Mouse (Mus musculus) ZHBTc4 (cell line): ENCODE data around the gene Cnpy1.
A peak's percentile ranks its signal among the peaks of the same experiment; 100 is the strongest.

ENCODE experiments used
- DNase-seq: peaks from one replicate; pipeline ENCODE4 v3.0.0-alpha.2; 2011; ENCODE audit warnings: low read depth, low spot score

Gene Cnpy1

DNA sequence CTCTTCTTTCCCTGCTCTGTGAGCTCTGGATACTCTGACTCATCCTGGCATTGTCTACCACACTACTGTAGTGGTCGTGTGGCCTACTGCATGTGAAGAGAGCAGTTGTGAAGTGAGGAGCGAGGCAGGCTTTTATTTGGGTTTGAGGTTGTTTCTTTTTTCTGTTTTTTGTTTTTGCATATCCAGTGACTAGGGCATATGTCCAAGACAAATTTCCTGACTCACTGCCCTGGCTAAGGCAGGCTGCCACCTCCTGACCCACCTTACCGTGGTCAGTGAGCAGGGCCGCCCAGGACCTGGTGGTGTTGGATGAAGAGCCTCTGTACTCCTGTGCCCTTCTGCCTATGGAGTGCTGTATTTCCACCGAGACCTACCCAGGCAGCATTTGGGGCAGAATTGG is 5.8 kb downstream of the Cnpy1 start:
- no peak for DNase-seq

DNA sequence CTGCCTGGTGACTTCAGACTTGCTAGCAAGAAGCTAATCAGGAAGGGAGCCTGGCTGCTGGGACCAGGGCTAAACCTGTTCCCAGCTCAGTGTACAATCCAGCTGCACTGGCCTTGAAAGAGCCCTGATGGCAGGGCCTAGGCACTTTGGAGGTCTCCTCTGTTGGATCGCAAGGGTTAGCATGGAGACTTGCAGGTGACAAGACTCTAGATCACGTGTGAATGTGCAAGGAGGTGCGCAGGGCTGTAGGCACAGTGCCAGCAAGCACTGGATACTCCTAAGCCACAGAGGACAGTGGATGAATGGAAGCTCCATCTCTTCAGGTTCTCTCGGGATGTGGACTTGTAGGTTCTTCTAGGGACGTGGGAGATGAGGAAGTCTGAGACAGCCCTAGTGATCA is 6.7 kb downstream of the Cnpy1 start:
- no peak for DNase-seq

DNA sequence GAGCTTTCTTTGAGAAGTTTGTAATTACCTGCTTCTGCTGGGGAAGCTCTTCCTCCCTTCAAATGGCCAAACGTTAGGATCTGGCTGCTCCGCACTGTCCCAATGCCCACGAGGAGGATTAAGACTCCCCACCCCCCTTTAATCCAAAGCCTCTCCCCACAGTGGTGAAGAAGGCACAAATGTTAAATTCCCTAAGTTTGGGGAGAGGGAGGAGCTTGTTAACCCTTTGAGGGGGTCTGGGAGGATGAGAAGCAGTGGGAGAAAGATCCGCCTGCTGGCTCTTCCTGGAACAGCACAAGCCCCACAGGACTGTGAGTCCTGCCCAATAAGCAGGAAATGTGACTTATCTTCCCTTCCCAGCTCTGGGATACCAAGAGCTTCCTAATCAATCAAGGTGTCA is 7.5 kb downstream of the Cnpy1 start:
- peak; percentile 74 for DNase-seq

DNA sequence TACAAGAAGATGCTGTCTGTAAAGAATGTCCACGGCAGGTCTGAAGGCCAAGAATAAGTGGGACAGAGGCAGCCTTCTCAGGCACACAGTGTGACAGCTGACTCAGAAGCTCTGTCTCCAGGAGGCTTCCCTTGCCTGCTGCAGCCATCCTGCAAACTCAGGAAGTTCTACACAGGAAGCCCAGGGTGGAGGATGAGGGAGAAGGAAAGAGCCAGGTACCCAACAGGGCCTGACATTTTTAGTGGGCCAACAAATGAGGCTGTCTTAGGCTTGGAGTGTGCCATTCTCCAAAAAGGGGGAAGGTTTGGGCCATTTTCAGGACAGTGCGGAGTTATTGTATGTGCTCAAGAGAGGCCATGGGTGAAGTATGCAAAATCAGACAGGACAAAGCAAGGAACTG is 7.9 kb downstream of the Cnpy1 start:
- DNase-seq, result no peak

DNA sequence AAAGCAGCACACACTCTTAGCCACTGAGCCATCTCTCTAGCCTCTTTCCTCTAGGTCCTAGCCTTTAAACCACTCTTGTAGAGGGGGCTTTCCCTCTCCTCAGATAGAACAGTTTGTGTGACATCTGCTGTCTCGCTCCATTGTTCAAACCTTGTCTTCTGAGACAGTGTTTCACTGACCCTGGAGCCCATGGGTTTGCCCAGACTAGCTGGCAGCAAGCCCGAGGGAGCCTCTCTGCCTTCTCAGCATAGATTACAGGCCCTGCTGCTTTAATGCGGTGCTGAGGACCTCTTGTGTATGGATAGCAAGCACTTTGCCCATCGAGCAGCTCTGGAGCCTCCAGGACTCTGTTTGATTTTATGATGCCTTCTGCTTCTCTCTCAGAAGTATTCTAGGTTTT is 8.6 kb downstream of the Cnpy1 start:
- DNase-seq, result no peak

DNA sequence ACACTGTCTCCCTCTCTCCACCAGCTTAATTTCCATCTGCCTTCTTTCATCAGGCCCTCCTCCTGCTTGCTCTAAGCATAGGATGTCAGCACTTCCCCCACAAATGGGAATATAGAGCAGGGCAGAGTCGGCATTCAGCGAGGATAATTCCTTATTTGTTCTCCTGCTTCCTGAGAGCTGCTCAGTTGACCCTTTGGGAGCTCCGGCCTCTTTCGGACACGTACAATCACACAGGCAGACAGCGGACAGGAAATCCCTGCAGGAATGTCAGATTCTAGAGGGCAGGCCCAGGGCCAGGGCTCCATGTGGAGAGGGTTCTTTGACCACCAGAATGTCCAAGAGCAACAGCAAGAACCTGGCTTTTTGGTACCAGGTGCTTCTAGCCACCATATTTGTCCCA is 9.5 kb downstream of the Cnpy1 start:
- DNase-seq, result no peak

DNA sequence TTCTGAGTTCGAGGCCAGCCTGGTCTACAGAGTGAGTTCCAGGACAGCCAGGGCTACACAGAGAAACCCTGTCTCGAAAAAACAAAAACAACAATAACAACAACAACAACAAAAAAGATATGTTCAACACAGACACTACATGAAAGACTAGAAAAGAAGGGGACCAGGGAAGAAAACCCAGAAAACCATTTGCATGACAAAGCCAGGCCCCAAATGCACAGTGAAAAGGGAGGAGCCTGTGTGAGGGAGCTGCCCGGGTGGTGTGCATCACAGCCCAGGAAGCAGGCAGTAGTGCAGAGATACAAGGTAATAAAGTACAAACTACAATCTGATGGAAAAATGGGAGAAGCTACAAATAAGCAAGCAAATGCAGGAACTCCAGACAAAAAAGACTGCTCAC is 13.5 kb downstream of the Cnpy1 start:
- peak; percentile 46 for DNase-seq

DNA sequence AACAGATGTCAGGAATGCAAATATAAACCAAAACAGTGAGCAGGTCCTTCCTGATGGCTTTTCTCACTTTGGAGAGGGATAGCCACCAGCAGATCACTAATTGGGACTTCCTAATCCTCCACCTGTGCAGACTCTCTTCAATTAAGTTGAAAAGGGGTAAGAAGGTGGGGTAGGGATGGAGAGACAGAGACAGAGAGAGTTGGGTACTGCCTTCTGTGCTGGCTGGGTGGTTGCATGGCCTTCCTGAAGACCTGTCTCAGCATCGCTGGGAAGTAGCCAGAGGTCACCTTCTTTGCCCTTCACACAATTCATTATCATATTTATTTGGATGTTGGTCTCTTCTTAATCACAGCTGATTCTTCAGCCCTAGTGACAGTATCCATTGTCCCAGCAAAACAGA is 26.0 kb downstream of the Cnpy1 start:
- DNase-seq, result no peak

DNA sequence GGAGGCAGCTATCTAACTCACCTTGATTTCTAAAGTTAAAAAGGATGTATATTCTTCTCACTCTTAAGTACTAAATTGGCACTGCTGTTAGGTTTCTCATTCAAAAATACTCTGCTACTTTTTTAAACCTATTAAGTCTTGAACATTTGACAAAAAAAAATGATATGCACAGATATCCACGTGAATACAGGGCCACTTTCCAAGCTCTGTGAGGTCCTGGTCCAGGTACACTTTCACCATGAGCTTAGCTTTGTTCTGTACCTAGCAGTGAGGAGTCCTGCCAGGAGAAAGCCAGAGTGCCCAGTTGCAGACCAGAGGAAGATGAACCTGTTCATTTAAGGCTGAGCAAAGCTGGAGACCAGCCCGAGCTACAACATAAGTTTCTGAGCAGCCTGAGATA is 32.2 kb downstream of the Cnpy1 start:
- no peak for DNase-seq

DNA sequence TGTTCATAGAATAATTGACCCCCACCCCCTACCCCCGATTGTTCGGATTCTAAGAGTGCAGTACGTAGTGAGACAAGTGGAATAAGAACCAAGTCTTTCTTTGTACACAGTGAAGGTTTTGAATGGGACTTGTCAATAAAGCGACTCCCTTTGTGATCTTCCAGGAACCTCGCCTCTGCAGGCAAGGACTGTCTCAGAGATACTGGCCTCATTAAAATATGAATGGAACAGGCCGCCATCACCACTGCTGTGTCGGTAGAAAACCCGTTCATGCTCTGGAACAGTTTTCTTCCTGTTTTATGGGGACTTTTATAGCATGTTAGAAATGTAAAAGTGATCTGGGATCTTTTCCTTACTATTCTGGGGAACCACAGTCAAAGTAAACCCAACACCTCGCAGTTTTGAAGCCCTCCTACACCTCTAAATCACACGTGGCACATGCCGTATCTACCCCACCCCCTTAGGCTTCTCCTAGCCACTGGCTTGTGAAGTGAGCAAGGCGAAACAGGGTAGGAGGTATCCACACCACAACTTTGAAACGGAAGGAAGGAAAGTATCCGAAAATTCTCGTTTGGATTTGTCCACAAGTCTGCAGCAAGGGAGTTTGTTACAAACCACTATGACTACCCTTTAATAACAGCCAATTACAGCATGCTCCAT is 33.8 kb downstream of the Cnpy1 start:
- peak; percentile 88 for DNase-seq

DNA sequence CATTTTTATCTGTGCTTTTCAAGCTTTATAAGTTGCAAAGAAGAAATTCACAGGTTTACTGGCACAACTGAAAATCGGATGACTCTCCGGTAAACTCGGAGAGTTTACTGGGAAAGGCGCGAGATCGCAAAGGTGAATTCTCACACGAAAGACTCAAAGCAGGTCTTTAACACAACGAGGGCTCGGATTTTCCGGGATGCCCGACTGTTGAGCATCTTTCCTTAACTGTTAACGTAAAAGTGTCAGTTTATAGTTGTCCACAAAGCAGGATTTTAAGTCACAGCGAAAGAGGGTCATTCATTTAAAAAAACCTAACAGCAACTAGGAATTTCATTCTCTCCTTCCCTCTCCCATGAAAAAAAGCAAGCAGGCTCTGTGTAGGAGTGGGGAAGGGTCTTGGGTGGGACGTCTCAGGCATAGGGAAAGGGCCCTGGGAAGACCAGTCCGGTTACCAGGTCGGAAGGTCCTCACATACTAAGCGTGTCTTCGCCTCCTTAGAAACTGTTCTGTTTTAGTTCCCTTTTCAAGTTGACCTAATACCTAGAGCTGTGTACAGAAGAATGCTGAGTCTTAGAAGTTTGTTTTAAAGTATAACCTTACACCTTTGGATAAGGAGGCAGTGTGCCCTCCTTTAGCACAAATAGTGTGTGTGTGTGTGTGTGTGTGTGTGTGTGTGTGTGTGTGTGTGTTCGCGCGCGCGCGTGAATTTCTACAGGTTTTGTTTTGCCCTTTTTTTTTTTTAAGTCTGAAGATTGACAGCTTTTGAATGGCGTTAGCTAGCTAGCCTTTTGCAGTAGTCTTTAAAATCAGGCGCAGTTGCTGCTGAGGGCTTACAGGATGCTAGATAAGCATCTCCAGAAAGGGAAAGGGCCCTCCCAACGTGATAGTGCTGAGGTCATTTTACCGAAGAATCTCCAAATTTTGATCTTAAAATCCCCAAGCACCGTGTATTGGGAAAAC is 34.7 kb downstream of the Cnpy1 start:
- peak; percentile 40 for DNase-seq

DNA sequence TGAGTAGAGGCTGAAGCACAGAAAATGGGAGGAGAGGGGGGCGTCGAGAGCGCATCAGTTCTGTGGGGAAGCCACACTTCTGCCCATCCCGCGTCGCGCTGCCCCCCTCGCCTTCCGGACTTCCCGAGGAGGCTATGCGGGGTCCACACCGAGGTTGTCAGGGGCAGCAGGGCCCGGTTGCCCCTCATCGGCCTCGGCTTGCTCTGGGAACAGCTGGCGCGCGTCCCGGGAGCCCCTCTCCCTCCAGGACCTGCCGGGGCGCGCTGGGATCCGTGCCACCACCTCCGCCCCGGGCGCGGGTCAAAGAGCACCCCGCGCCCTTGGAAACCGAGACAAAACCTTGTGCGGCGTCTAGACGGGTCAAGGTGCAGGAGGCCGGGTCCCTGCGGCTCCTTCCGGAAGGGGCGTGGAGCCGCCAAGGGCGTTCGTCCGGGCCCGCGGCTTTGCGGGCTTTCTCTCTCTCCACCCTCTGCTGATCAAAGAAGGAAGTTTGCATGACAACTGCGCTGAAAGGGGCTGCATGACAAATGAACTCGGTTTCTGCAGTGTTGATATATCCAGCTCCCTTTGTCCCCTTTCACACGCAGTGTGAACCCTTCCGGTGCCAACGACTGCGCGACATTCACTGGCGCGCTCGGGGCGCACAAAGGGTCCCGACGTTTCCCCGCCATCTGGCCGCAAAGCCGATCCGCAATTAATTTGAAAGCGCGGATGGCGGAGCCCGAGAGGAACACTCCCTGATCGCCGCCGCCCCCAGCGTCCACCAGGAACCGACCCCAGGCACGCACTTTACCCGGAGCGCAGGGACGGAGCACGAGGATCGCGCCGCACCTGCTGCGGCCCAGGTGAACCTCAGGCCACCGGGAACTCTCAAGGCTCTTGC is 35.8 kb downstream of the Cnpy1 start:
- peak; percentile 99 for DNase-seq

DNA sequence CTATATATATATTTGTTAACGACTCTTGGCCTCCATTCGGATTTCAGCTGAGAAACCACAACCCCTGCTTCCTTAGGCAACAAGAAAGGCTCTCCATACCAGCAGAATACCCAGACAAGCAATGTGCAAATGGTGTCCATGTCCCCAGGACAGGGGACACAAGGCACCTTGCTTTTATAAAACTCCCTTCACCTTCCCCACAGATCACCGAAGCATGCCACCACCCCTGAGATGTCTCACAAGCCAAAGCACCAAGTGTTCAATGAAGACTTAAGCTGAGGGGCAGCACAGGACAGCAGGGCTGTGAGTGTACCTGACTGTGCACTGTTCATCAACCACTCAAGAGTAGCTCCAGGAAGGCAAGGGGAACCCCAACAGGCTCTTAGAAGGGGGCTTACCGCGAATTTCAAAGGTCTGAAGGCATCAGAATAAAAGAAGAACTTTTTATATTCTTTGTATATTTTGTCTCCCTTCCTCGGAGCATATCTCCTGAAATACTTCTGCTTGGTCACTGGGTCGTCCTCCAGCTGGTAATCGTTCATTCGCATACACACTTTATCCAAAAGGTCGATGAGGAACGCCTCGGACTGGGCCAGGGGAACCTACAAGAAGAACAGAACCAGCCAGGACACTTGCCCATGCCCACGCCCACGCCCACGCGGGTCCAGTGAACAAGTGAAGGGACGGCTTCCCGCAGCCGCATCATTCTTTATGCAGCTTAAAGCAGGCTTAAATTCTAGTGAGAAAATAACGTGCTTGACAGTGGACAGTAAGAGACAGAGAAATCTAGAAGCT is 36.7 kb downstream of the Cnpy1 start:
- DNase-seq, result no peak

DNA sequence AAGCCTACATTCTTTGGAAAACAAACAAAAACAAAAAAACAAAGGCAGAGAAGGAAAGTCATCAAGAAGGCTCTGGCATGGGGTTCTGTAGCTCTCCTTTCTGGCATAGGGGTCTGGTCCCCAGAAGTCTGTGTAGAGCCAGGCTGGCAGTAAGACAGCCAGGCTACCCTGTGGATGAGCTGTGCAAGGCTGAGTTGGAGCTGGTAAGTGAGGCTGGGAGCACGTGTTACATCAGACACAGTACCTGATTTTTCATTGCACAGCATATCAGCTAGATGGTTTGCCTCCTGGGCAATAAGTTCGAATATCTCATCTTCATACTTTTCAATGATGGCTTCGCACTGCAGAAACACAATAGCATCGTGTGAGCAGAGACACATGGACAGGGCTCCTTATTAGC is 38.6 kb downstream of the Cnpy1 start:
- DNase-seq, result no peak

DNA sequence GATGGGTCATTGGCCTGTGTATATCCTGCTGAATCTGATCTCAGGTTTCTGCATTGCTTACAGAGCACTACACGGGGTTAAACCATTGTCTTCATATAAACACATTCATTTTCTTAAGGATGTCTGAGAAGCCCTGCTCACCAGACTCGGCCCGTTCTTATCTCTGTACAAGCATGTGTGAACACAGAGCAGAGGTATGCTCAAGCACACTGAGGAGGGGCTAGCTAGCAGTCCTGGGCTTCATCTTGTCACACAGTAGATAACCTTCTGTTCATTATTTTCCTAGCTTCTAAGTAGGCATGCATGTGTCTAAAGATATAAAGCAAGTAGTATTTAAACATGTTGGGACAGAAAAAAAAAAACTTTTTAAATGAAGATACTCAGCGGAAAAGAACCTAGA is 39.2 kb downstream of the Cnpy1 start:
- no peak for DNase-seq

DNA sequence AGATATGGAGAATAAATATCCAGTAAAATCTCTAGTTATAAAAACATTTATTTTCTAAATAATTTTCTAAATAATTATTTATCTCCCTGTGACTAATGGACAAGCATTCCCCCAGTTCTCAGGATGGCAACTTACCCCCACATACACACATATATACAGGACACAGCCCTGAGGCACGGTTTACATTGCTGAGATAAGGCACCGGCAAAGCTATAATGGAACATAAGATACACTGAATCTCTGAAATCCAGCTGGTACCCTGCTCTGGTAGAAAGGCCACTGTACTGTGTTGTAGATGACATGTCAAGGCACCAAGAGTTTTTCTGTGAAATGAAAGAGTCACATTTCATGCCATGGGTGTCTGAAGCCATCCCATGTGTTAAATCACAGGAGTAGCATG is 40.9 kb downstream of the Cnpy1 start:
- no peak for DNase-seq

DNA sequence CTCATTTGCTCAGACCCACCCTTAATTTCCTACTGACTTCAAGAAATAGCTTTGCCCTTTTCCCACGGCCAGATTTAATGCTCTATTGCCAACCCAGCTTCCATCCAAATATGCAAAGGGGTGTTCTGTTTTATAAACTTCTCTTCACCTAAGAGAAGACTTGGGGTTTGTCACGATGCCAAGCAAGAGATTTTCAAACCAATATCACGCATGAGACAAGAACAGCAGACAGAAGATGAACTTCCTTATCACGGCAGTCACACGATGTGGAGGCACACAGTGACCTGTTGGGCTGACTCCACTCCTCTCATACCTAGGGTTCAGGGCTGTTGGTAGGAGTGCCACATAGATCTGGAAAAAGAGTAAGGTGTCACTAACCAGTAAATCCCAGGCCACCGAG is 42.5 kb downstream of the Cnpy1 start:
- no peak for DNase-seq

DNA sequence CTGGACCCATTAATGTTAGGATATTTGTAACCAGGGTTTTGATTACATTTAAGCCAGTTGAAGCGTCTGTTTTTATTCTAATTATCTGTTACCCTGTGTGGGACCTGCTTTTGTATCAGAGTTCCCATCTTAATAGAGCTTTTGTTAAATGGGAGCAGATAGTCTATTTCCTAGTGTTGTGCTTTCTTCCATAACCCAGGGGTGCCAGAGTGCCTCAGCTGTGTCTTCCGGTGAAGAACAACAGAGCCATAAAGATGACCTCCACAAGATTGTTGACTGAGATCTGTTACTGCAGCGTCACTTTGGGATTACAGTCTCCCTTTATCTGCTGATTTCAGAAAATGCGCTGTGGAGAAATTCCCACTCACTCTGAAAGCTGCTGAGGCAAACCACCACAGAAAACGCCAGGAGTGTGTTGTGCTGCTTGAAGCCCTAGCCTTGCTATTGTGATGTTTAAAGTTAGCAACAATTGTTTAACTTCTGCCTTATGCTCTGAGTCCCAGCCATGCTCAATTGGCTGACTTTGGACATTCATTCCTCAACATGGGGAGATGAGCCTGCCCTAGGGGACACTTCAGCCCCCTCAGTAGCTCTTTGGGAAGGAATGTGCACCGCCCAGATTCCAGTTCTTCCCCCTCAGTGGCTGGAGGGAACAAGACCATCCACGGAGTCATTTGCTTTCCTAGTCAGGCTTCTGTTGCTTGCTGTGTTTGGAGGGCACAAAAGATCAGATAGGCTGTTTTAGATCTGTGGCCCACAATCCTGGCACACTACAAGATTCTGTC is 46.3 kb downstream of the Cnpy1 start:
- peak; percentile 70 for DNase-seq

DNA sequence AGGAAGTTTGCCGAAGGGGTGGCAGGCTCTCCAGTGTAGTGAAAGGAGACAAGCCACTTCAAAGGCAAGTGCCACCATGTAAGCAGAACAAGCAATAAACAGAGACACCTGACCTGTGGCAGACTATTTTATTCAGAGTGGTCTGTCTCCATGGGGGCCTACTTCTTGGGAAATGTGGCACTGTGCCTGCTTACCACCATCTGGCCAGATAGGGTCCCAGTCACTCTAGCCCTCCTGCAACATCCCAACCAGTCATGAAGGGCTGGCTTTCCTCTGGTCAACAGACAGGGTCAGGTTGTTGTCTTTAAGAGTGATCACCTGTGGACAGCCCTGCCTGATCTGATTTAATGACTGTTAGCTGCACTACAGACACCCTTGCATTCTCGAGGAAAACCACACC is 50.1 kb downstream of the Cnpy1 start:
- no peak for DNase-seq

DNA sequence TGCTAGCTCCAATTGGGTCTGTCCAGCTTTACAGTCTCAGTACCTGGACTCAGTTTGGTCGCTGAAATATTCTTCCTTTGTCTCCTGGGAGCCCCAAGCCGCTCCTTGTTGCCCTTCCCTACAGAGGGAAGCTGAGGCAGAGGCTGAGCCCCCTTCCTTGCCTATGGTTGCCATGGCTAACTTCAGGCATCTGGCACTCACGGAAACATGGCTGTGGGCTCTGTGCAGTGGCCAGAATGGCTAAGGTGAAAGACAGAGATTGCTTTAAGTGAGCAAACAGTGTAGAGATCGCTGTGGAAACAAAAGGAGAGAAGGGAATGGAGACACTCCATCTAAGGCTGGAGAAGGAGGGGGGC is 53.5 kb downstream of the Cnpy1 start:
- DNase-seq, result no peak
